Mouse (Mus musculus) stomach, postnatal 0 days (tissue): ENCODE data around the gene Tmem88.
"Not testable (repeated sequence)": the region's sequence is repeated elsewhere in the genome, so short reads cannot be mapped to it uniquely, and the experiment has no call there.

Experiments
- CTCF ChIP-seq: IDR thresholded peaks from 2 replicates; pipeline ENCODE4 v1.5.1; 2016; ENCODE audit warnings: antibody characterized with exemption, low read depth, mild to moderate bottlenecking, moderate library complexity
- EP300 ChIP-seq: optimal IDR thresholded peaks from 2 replicates; pipeline ENCODE3; 2016; ENCODE audit warnings: antibody characterized with exemption

GRCm38 (mm10) chr11:69395235-69395633 lies 2.8 kb downstream of the Tmem88 start, which contains the start of the genes Naa38 and Cyb5d1:
- TF ChIP-seq CTCF, EP300: not testable (repeated sequence)
